Mouse (Mus musculus) layer of hippocampus, adult 2 months (tissue): ENCODE data around the gene Ptma. TPM values are rescaled to one million over a fixed set of nuclear protein-coding genes. Genes with fewer than 3 reads are reported as not detected.
"Not testable (repeated sequence)": the region's sequence is repeated elsewhere in the genome, so short reads cannot be mapped to it uniquely, and the experiment has no call there.

Source experiments
- DNase-seq, 2 experiments: peaks; one replicate each; pipeline ENCODE4 v3.0.0; 2022; ENCODE audit warnings: low spot score in 2 of 2
- H3K27ac ChIP-seq: fragments of 200-600 bp; 2 replicates; pipeline ENCODE4 v1.8.1; 2022
- H3K4me3 ChIP-seq: fragments of 200-600 bp; 2 replicates; pipeline ENCODE4 v1.8.1; 2022; ENCODE audit warnings: mild to moderate bottlenecking
- CTCF ChIP-seq: fragments of 200-600 bp; conservative IDR thresholded peaks from 2 replicates; pipeline ENCODE4 v1.8.1; 2022; ENCODE audit warnings: antibody characterized with exemption, mild to moderate bottlenecking, moderate library complexity
- total RNA-seq, 2 experiments: library from RNA; stranded (reverse); gene quantifications; 2 replicates each; pipeline ENCODE4 v1.2.3; 2021

The Ptma gene
- total RNA-seq, 2 experiments from 2014 or later = 478 to 491 TPM

DNA sequence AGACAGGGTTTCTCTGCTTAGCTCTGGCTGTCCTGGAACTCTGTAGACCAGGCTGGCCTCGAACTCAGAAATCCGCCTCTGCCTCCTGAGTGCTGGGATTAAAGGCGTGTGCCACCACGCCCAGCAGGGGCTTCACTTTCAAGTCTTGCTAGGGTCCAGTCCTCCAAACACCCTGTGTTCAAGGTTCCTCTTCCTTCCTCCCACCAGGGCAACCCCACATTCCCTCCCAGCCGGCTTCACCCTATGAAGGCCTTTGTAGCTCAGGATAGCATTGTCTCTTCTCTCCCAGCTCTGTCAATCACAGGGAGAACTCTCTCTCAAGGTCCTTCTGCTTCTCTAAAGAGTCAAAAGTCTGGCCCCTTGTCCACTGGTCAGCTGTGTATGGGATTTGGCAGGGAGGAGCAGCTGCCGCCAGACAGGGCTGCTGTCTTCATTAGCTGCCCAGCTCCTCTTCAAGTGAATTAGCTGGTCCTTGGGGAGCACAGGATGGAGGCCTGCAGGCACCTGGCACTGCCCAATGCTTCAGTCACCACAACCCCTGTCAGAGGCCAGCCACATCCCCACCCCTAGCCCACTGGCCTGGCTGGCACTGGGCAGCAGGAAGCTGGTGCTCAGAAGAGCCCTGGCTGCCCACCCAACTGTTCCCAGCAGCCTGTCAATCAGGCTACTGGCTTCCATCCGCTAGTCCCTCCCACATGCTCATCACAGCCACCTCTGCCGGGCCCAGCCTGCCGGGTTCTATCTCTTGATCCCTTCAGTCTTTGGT is 15.7 kb upstream of the Ptma start:
- 0 out of 2 replicates have a peak overlapping the region, but pooled peaks have one; percentile 10 for H3K27ac ChIP-seq
- DNase-seq = no peak
- no peak overlapping the region for H3K4me3 ChIP-seq
- TF ChIP-seq CTCF = no peak

DNA sequence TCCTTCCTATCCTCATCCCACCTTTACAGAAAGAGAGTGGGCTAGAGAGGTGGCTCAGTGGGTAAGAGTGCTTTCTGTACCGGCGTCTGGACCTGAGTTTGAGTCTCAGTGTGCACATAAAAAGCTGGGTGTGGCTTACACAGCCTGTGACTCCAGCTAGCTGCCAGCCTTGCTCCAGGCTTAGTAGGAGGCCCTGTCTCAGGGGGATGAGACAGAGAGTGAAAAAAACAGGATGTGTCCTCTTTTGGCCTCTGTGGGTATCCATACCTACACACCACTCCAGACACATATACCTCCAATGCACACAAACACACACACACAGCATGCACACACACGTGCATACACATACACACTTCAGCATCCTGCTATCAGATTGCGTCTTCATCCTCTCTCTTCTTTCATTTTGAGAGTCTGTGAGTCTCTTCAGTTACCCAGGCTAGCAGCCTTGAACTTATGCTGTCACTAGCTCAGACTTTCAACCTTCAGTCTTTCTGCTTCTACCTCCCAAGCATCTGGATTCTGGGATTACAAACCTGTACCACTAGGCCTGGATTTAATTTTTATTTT is 14.3 kb upstream of the Ptma start:
- no peak overlapping the region for H3K4me3 ChIP-seq
- no peak overlapping the region for H3K27ac ChIP-seq
- no peak for DNase-seq
- TF ChIP-seq CTCF = no peak

DNA sequence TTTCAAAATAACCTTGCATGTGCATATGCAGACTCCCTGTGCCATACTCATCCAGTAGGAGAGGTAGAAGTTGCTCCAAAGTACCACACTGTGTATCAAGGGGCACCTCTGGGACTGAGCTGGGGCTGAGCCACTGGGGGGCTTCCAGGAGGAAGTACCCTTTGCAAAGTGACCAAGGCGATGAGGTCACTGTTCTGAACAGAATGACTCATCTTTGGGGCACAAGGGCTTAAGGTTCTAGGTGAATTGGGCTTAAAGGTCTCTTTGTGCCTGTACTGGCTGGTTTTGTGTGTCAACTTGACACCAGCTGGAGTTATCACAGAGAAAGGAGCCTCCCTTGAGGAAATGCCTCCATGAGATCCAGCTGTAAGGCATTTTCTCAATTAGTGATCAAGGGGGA is 13.5 kb upstream of the Ptma start:
- DNase-seq, H3K27ac ChIP-seq, H3K4me3 ChIP-seq: not testable (repeated sequence)

DNA sequence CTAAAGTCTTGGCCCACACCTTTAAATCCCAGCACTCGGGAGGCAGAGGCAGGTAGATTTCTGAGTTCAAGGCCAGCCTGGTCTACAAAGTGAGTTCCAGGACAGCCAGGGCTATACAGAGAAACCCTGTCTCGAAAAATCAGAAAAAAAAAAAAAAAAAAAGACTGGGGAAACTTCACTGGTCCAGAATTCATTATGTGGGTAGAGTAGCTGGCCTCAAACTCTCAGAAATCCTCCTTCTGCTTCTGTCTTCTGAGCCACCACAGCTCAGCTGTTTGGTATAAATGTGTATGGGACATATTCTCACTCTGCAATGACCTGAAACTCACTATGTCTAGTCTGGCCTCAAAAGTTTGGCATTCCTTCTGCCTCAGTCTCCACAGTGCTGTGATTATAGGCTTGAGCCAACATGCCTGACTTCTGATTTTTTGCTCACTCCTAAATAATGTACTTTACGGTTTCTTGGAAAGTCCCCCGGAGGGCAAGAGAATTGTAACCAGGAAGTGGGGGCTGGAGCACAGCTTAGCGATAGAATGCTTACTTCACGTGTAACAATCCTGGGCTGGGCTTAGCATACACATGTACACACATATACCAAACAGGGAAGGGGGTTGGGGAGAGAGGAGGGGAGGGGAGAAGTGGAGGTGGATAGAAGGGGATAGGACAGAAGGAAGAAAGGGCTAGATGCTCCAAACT is 10.7 kb upstream of the Ptma start:
- H3K4me3 ChIP-seq = no peak overlapping the region
- no peak for TF ChIP-seq CTCF
- no peak for DNase-seq
- H3K27ac ChIP-seq = no peak overlapping the region

DNA sequence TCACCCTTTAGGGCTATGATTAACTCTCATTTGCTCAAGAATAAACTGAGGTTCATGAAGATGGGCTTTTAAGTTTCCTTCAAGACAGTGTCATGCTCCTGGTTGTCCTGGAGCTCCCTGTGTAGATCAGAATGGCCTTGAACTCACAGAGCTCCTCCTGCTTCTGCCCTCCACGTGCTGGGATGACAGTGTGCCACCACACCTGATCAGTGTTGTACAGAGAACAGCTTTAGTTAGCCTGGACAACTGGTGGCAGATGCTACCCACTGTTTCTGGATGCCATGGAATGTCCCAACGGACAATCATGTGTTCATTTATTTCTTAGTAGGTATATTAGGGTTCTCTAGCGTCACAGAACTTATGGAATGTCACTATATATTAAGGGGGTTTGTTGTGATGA is 9.4 kb upstream of the Ptma start:
- no peak for DNase-seq
- Histone ChIP-seq H3K4me3 (no peak overlapping the region), H3K27ac (no peak overlapping the region)
- no peak for TF ChIP-seq CTCF

DNA sequence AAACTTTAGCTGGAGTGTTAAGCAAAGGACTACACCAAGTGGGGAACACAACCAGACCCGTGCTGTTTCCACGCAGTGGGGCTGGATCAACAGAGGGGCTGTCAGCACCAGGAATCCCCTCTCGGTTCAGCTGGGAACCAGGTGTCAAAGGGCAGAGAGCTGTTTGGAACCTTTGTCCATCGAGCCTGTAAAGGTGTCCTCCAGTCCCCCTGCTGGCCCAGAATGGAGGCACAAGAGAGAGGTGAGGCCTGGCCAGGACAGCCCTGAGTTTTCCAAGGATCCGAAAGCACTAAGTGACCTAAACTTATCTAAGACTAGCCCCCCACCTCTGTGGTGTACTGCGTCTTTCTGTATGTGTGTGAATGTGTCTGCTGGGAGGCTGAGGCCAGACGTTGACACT is 6.2 kb upstream of the Ptma start:
- TF ChIP-seq CTCF = peak; percentile 61
- H3K4me3 ChIP-seq = no peak overlapping the region
- DNase-seq = no peak
- no peak overlapping the region for H3K27ac ChIP-seq

DNA sequence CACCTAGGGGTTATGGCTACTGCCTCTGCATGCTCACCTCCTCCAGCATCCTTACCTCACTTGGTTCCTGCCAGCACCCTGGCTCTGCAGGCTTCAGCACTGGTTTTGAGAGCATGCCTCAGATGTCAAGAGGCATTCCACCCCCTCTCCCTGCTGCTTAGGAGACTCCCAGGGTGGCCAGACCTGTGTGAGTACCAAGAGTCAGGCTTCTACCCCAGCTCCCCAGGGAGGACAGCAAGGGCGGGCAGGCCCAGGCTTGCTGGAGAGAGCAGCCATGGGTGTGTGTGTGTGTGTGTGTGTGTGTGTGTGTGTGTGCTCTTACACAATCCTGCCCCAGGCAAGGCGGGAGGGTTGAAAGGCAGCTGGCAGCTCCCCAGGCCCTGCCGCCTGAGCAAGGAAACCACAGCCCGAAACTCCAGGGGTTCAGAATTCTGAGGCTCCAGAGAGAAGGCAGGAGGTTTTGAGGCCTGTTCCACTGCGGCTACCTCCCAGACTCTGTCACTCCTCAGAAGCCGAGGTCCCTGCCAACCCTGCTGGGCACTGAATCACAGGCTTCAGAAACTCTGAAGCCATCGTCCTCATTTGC is 4.1 kb upstream of the Ptma start:
- H3K4me3 ChIP-seq = no peak overlapping the region
- H3K27ac ChIP-seq = peak overlapping the region; percentile 7
- no peak for TF ChIP-seq CTCF
- no peak for DNase-seq

DNA sequence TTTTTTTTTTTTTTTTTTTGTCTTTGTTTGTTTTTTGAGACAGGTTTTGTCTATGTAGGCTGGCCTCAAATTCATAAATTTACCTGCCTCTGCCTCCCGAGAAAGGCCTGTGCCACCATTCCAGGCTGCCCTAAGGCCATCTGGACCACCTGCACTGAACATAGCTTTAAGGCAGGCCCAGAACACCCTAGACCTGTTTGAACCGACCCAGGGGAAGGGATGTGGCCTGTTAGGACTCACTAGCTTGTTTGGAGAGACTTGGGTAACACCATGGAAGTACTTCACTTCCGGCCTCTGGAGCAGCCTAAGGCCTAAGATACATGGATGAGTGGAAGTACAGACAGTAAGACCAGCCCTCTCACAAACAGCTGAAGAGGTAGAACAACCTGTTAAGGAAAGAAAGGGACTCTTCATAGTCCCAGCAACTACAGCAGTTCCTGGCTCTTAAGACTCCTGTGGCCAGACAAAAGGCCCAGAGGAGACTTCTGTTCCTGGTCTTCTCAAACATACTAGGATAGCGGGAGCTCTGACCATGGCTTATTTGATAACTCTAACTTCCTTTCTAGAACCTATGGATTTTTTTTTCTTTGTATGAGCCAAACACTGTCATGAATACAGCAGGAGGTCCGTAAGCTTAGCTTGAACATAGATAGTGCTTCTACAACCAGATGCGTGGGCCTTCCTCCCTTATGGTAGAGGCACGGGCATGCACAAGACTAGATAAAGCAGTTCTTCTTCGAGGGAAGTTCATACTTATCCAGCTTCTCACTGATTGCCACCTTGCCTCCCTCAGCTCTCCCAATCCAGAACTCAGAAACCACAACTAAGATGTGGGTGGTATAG is 2.5 kb upstream of the Ptma start:
- Histone ChIP-seq H3K4me3 (peak overlapping the region; percentile 62; the same call in 1 of the 2 replicates), H3K27ac (peak overlapping the region; percentile 99)
- TF ChIP-seq CTCF = no peak
- DNase-seq = no peak

DNA sequence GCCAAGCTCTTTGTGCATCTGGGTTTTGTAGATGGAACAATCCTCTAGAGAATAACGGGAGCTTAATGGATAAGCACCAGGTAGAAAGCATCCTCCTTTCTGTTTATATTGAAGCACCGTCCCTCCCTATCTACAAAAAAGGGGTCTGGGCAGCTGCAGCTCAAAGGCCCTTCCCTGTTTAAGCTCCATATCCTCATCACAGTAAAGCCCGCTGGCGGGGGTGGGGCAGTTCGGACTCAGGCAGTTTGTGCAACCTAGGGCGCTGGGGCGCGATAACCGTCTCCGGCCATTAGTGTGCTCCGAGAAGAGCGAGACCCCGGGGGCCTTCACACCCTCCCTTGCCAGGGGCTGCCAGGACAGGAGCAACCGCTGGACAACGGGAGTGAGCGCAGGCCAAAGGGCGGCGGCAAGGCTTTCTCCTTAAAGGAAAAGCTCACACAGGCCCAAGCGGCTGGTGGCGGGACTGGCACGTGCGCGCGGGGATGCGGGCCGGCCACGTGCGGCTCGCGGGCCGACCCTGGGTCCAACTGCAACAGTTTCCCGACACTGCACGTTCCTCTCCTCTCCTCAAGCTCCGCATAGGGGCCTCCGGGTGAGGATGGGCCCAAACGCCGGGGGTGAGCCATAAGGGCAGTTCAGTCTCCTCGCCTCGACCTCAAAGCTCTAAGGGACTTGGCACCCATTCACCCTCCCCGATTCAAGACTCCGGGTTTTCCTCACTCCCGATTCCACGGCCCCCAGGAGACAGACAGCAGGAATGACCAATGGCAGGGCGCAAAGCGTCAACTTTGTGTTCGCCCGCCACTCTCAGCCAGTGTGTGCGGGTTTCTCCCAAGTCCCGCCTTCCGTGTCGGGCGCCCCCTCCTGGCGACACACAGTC is 1.7 kb upstream of the Ptma start:
- H3K4me3 ChIP-seq = peak overlapping the region; percentile 62
- H3K27ac ChIP-seq = peak overlapping the region; percentile 99
- DNase-seq = peak; percentile 99 to 100
- TF ChIP-seq CTCF = peak; percentile 92; the same call in 1 of the 2 replicates

DNA sequence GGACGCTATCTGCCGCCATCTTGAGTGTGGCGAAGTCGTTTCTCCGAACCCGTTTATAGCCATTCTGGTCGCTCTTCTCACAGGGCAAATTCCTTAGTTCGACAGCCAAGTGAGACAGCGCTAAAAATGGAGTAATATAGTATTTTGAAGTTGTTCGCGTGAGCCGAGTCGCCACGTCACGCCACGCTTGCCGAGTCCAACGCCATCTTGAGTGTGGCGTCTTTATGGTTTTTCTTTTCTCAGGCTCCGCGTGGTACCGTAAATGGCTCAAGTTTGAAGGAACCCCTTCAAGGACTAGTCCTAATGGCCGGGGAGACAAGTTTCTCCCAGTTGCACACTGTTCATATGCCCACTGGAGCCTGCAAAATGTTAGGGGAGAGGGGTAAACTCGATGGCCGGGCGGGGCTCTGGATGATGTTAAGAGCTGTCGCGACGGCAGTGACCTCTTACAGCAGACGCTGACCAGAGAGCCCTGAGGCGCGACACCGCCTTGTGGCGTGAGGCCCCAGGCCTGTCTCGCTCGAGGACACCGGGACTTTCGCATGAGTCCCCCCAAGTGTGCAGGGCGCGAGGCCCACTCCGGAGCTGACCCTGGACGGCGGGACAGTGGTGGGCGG is 919 bp upstream of the Ptma start:
- peak in 1 of 2 experiments; percentile 54 for DNase-seq
- H3K27ac ChIP-seq = peak overlapping the region; percentile 99

DNA sequence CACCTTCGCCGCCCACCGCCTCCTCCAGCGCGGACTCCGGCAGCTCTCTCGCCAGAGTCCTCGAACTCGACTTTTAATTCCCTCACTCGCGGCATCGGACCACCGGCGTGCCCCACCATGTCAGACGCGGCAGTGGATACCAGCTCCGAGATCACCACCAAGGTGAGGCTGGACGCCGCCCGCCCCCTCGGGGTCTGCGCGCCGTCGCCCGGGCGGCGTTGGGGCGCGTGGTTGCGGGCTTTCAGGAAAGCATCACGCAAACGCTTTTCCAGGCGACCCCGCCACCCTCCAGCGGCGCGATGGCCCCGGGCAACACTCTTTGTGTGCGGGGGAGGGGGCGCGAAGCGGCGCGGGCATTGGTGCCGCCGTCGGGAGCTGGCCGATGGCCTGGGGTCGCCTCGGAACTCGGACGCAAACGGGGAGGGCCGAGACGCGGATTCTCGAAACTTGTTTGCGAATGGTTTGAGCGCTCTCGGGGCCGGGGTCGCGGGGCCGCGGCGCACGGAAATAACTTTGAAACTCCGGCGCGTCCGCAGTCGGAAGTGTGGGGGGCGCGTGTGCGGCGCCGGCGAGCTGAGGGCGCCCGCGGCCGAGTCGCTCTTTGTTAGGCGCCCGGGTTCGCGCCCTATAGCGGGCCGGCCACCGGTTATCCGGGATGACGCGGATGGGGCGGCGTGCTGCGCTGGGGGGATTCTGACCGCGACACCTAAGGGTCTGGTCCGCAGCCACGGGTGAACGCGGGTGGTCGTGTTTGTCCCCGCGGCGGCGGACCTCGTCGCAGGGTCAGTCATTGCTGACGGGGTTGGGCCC is 468 bp downstream of the Ptma start:
- H3K4me3 ChIP-seq = peak overlapping the region; percentile 93
- H3K27ac ChIP-seq = peak overlapping the region; percentile 94
- TF ChIP-seq CTCF = no peak
- peak in 1 of 2 experiments; percentile 41 for DNase-seq

More for the DNA sequence above, 919 bp upstream of the Ptma start:
- no peak; the same call in none of the 2 replicates for TF ChIP-seq CTCF
- H3K4me3 ChIP-seq = peak overlapping the region; percentile 62
